Mouse (Mus musculus): Measurements from ENCODE around the gene Exoc1.

DNA sequence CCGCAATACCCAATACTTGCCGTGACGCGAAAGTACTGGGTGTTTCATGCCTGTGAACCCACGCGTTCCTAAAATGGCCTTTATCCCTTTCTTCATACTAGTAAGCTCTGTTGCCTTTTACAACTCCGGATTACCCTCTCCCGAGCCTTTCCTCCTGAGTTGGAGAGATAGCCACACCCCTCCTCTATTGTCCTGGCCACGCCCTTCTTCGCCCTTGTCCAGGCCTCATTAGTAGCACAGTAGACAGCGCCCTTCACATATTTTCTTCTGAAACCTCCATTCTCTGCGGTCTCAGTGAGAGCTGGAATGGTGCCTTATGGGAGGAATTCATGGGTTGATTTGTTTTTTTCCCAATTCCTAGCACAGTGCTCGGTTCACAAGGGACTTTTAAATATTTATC lies 34.0 kb upstream of the Exoc1 start:
- no peak for TF ChIP-seq CTCF (IDR thresholded peaks at IDR 0.05; ENCODE audit: control insufficient read depth, insufficient read depth, insufficient read length)
- TF ChIP-seq USF1 (IDR thresholded peaks at IDR 0.05; ENCODE audit: low read depth), result no peak
- TF ChIP-seq MAX (IDR thresholded peaks at IDR 0.05), result no peak
- TF ChIP-seq CEBPB (IDR thresholded peaks at IDR 0.05; ENCODE audit: low read depth), result no peak
